Comparison of ENCODE assay signal across 21 mouse cellular contexts in genomic region chr3:54737317-54737716, GRCm38 (mm10). TPM values are rescaled to one million over a fixed set of nuclear protein-coding genes. Genes with fewer than 3 reads are reported as not detected.
"Had no signal": no experiment of that assay in that cellular context is flagged by ENCODE, and none has a peak within 500 bp of the region (broad histone marks: within the 10 kb centered on the region; RNA-seq: fewer than 3 reads in every experiment).

No protein-coding gene starts in this region.

- H3K4me3 ChIP-seq: neural tube, embryonic 13.5 days; neural tube, embryonic 15.5 days; stomach, embryonic 15.5 days had no signal

- H3K27me3 ChIP-seq: neural tube, embryonic 13.5 days; neural tube, embryonic 15.5 days; stomach, embryonic 15.5 days had no signal

- H3K9me3 ChIP-seq: neural tube, embryonic 13.5 days; neural tube, embryonic 15.5 days; stomach, embryonic 15.5 days had no signal

- H3K4me2 ChIP-seq: neural tube, embryonic 13.5 days; neural tube, embryonic 15.5 days; stomach, embryonic 15.5 days had no signal

- H3K27ac ChIP-seq: neural tube, embryonic 13.5 days; neural tube, embryonic 15.5 days; stomach, embryonic 15.5 days; stomach, postnatal 0 days had no signal

- H3K9ac ChIP-seq: neural tube, embryonic 13.5 days; neural tube, embryonic 15.5 days; stomach, embryonic 15.5 days had no signal

- DNase-seq: retina, postnatal 1 day; right cerebral cortex, adult 18-20 months; right cerebral cortex, postnatal 14 days; right cerebral cortex, postnatal 25 days; right cerebral cortex, postnatal 4 days; spleen, adult 18-20 months; thymus, adult 18-20 months; thymus, adult 2 months; thymus, postnatal 14 days; thymus, postnatal 25 days; thymus, postnatal 36 days; thymus, postnatal 4 days had no signal

RNA-seq across cellular contexts. Expression of gene Smad9, which starts 18.1 kb away (rescaled TPM):
- total RNA-seq: neutrophil, adult 5-6 weeks had no signal

RNA-seq across cellular contexts. Expression of gene Gm21958, which starts 23.2 kb away (rescaled TPM):
- total RNA-seq: neutrophil, adult 5-6 weeks had no signal
- polyA plus RNA-seq: small intestine, adult 2 months; spleen, adult 2 months; stomach, embryonic 15.5 days; stomach, postnatal 0 days; testis, adult 2 months; thymus, adult 2 months; urinary bladder, adult 2 months had no signal
